Mouse (Mus musculus) neural tube, embryonic 13.5 days (tissue): ENCODE results near the gene Inpp5a. TPM values are rescaled to one million over a fixed set of nuclear protein-coding genes. Genes with fewer than 3 reads are reported as not detected.

Source experiments
- ATAC-seq: fragments of 200-750 bp; cut with Nextera tagmentation; 2 replicates; pipeline ENCODE4 v1.8.0; 2017; ENCODE audit warnings: low read depth, mild to moderate bottlenecking, moderate TSS enrichment, moderate library complexity
- H3K27ac ChIP-seq: fragments of 300-500 bp; sonication (generic); replicated peaks from 2 replicates; pipeline ENCODE4 v1.5.1; 2015; ENCODE audit warnings: moderate library complexity, mild to moderate bottlenecking, inconsistent platforms
- H3K27me3 ChIP-seq: fragments of 300-500 bp; sonication (generic); 2 replicates; pipeline ENCODE4 v1.6.1; 2015; ENCODE audit warnings: mild to moderate bottlenecking, inconsistent platforms
- H3K36me3 ChIP-seq: fragments of 300-500 bp; sonication (generic); 2 replicates; pipeline ENCODE4 v1.6.1; 2015; ENCODE audit warnings: mild to moderate bottlenecking, inconsistent platforms
- H3K4me1 ChIP-seq: fragments of 300-500 bp; sonication (generic); replicated peaks from 2 replicates; pipeline ENCODE4 v1.6.1; 2015; ENCODE audit warnings: inconsistent platforms
- H3K4me2 ChIP-seq: fragments of 300-500 bp; sonication (generic); 2 replicates; pipeline ENCODE4 v1.6.1; 2015; ENCODE audit warnings: inconsistent platforms, mild to moderate bottlenecking, moderate library complexity
- H3K4me3 ChIP-seq: fragments of 300-500 bp; sonication (generic); 2 replicates; pipeline ENCODE4 v1.5.1; 2015; ENCODE audit warnings: mild to moderate bottlenecking, inconsistent platforms
- H3K9ac ChIP-seq: fragments of 300-500 bp; sonication (generic); 2 replicates; pipeline ENCODE4 v1.6.1; 2015; ENCODE audit warnings: moderate library complexity, mild to moderate bottlenecking, inconsistent platforms
- H3K9me3 ChIP-seq: fragments of 300-500 bp; sonication (generic); 2 replicates; pipeline ENCODE4 v1.6.1; 2016; ENCODE audit warnings: inconsistent platforms
- WGBS: fragments of 180-500 bp; shearing (Covaris S2); methylation state at CpG from one replicate; pipeline ENCODE4 v1.1.7; 2015; 5-methylcytosine and 5-hydroxymethylcytosine counted together
- polyA plus RNA-seq: library from polyadenylated mRNA; unstranded; fragments of >200 nt; fragmentation: Nextera tagmentation; extraction: Ambion mirVana; gene quantifications from 2 replicates; pipeline ENCODE4 v1.2.1, GENCODE M21; 2015

Inpp5a gene
- polyA plus RNA-seq, 1 experiment from 2014 or later, result 17.6 TPM

DNA sequence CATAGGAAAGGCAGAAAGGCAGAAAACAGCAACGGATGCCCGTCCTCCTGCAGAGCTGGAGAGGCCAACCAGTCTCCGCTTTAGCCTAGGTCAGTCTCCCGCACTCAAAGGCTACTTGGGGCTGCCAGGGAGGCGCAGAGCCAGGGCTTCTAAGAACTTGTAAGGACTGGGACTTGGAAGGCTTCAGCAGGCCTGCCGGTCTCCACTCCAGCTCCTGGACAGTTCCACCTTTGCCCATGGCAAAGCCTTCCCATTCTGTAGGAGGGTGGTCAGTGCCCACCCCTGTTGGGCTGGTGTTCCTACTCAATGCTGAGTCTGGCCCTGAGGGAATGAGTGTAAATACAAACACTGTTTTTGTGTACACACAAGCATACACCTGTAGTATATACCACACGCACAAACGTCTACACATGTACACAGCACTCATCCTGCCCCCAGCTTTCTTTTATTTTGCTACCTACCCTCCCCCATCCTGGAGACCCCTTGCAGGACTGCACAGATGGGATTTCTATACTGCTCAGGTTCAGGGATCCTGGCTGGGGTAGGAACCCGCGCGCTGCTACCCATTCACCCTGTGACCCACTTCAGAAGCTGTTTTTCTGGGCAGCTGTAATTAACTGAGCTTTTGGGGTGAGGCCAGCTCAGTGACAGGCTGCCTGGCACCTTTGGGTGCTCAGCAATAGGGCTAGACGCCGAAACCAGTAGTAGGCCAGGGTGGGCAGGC is 25.5 kb upstream of the Inpp5a start:
- no peak overlapping the region for H3K4me3 ChIP-seq
- H3K36me3 ChIP-seq, result no peaks in the 10 kb centered on the region
- no peak for ATAC-seq
- peaks cover 38% of the 10 kb centered on the region for H3K4me1 ChIP-seq
- H3K27me3 ChIP-seq, result no peaks in the 10 kb centered on the region
- H3K9ac ChIP-seq, result no peak overlapping the region
- no peaks in the 10 kb centered on the region for H3K9me3 ChIP-seq
- peak overlapping the region; percentile 25; the same call in 1 of the 2 replicates for H3K4me2 ChIP-seq
- 58% methylated on average over 13 of the region's 13 CpGs for WGBS
- H3K27ac ChIP-seq, result peak overlapping the region; percentile 43; the same call in 1 of the 2 replicates

DNA sequence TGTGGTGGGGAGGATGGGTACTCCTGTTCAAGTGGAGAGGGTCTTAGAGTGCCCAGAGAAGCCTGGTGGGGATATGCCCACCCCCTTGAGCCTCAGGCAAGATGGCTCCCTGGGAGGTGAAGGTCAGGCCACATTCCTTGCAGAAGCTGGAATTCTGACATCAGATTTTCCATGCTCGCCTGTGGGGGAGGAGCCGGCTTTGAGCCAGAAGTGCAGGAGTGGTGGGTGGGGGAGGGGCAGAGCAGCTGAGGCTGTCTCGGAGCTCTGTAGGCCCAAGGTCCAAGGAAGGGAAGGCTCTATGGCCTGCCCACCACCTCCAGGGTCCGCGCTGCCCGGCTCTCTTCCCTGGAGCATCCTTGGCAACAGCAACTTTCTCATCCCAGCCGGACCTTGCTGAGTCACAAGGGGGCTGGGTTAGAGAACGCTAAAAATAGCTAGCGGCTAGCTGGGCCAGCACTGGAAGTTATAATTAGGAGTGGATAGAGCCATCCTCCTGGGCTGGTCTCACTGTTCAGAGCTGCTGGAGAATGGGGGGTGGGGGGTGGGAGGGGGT is 24.8 kb upstream of the Inpp5a start:
- H3K4me3 ChIP-seq, result no peak overlapping the region
- no peaks in the 10 kb centered on the region for H3K27me3 ChIP-seq
- H3K36me3 ChIP-seq, result no peaks in the 10 kb centered on the region
- peaks cover 43% of the 10 kb centered on the region for H3K4me1 ChIP-seq
- no peaks in the 10 kb centered on the region for H3K9me3 ChIP-seq
- peak overlapping the region; percentile 25 for H3K4me2 ChIP-seq
- H3K27ac ChIP-seq, result peak overlapping the region; percentile 43; the same call in 1 of the 2 replicates
- WGBS, result 7% methylated on average over 9 of the region's 9 CpGs
- peak; percentile 68 for ATAC-seq
- H3K9ac ChIP-seq, result no peak overlapping the region

DNA sequence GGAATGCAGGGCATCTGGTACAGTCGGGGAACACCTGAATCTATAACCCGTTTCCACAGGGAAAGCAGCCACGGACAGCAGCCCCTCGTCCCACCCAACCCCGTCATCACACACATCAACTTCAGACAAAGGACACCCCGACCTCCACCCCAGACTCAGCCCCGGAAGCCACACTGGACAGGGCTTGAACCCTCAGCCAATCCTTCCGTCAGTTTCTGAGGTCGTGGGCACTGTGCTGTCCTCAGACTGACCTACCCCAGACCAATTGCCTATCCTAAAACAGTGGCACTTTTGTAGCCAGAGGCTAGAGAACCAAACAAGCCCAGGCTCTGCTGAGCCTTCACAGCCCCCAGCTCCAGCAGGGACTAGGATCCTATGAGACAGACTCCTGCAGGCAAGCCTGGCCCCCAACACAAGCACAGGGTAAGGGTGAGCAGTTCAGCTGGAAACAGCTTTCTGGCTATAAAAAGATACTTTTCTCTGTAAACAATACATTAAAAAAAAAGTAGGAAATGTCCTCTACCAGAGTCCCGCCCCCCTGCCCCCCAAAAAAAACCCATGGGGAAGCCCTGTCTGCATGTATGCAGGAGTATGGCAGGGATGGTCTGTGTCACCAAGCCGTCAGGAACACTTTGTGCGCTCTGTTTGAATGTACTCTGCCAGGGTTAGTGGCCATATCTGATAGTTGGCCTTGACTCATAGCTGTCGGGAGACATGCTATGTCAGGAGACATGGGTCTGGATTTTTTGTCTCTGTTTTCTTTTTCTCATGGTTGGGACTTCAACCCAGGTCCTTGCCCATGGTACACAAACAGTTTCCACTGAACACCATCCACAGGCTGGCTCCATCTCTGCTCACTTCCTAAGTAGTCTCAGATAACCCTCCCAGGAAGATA is 23.7 kb upstream of the Inpp5a start:
- WGBS, result 79% methylated on average over 13 of the region's 13 CpGs
- no peak for ATAC-seq
- Histone ChIP-seq H3K36me3 (no peaks in the 10 kb centered on the region), H3K9ac (no peak overlapping the region), H3K27me3 (no peaks in the 10 kb centered on the region), H3K27ac (0 out of 2 replicates have a peak overlapping the region, but pooled peaks have one; percentile 43), H3K9me3 (no peaks in the 10 kb centered on the region), H3K4me2 (no peak overlapping the region), H3K4me3 (no peak overlapping the region), H3K4me1 (peaks cover 43% of the 10 kb centered on the region)

DNA sequence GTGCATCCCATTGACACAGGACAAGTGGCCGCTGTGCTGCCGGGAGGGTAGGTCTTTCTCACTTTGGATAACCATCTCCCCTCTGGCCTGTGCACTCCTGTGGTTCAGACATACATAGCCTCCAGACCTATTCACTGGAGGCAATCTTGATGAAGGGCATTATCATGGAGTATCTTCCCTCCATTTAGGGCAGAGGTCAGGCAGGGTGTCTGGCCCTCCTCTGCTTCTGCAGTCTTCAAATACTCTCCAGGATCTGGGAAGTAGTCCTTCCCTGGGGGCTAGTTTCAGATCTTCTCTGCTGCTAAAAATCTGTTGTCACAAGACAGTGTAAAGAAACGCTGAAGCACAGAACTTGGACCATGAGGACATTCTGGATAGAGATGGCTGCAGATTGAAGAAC is 22.8 kb upstream of the Inpp5a start:
- Histone ChIP-seq H3K27me3 (no peaks in the 10 kb centered on the region), H3K4me3 (no peak overlapping the region), H3K4me2 (no peak overlapping the region), H3K9ac (no peak overlapping the region), H3K27ac (no peak overlapping the region), H3K4me1 (peaks cover 43% of the 10 kb centered on the region), H3K36me3 (no peaks in the 10 kb centered on the region), H3K9me3 (no peaks in the 10 kb centered on the region)
- 88% methylated on average over 3 of the region's 3 CpGs for WGBS
- ATAC-seq, result no peak

DNA sequence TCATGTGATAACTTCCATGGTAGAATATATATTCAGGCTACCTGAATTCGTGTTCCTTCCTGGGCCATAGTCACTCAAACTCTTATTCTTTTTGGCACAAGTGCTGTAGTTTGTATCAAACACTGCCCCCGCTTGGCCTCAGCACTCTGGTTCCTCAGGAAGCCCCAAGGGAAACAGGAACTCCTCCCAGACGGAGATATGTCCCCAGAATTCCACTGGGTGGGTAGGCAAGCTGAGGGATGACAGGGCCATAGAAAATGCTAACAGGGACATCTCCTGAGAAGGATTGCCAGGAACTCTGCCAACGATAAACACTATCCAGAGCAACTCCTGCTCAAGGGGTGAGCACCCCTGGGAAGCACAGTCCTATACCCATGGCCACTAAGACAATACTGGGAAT is 22.4 kb upstream of the Inpp5a start:
- peaks cover 43% of the 10 kb centered on the region for H3K4me1 ChIP-seq
- whole genome bisulfite sequencing, result 72% methylated on average over 4 of the region's 4 CpGs
- H3K4me3 ChIP-seq, result no peak overlapping the region
- H3K4me2 ChIP-seq, result no peak overlapping the region
- H3K27me3 ChIP-seq, result no peaks in the 10 kb centered on the region
- no peak overlapping the region for H3K27ac ChIP-seq
- no peaks in the 10 kb centered on the region for H3K36me3 ChIP-seq
- H3K9ac ChIP-seq, result no peak overlapping the region
- ATAC-seq, result no peak
- H3K9me3 ChIP-seq, result no peaks in the 10 kb centered on the region

DNA sequence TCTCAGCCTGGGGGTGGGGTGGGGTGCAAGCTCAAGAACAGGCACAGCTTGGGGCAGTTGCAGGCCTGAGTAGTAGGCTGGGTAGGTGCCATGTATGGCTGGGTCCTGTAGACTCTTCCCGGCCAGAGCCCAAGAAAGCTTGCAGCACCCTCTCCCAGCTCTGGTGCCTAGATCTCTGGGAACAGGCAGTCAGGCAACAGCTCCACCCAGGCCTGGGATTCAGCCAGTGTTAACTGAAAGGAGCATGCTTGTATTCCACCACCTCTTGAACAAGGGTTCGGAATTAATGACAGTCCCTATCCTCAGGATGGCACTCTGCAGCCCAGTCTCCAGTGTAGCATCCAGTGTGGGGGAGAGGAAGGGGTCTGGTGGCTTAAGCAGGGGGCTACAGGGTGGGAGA is 20.7 kb upstream of the Inpp5a start:
- WGBS, result 87% methylated on average over 2 of the region's 2 CpGs
- H3K27ac ChIP-seq, result 0 out of 2 replicates have a peak overlapping the region, but pooled peaks have one; percentile 52
- no peak overlapping the region for H3K4me3 ChIP-seq
- no peaks in the 10 kb centered on the region for H3K36me3 ChIP-seq
- no peak overlapping the region for H3K4me2 ChIP-seq
- no peaks in the 10 kb centered on the region for H3K27me3 ChIP-seq
- no peak for ATAC-seq
- H3K4me1 ChIP-seq, result peaks cover 32% of the 10 kb centered on the region
- no peak overlapping the region for H3K9ac ChIP-seq
- H3K9me3 ChIP-seq, result no peaks in the 10 kb centered on the region

DNA sequence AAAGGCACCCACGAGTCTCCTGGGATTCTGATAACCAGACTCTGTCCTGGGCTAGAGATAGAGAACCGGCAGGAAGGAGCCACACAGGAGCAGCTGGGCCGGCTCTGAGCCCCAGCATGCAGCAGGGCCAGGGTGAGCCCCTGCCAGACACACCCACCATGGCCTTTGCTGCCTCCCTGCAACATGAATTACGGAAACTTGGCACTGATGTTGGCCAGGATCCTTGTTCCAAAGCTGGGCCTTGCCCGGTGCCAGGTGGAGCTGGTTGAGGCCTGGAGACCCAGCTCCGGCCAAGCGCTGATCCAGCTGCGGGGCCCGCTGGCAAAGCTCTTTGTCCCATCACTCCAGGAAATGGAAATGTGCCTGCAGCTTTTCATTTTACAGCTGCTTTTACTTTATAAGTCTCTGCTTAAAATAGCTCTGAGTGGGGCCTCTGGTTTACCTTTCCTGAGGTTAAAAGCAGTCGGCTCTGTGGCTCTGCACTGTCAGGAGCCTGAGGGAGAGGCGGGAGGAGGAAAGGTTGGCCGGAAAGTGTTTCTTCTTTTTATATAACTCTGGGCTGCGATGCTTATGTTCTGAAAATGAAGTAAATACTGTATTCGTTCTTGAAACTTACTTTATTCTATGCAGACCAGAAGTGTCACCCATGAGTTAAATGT is 20.1 kb upstream of the Inpp5a start:
- H3K4me1 ChIP-seq, result peaks cover 25% of the 10 kb centered on the region
- no peak overlapping the region for H3K9ac ChIP-seq
- H3K27me3 ChIP-seq, result no peaks in the 10 kb centered on the region
- no peak overlapping the region for H3K4me2 ChIP-seq
- H3K4me3 ChIP-seq, result no peak overlapping the region
- no peaks in the 10 kb centered on the region for H3K36me3 ChIP-seq
- peak overlapping the region; percentile 52; the same call in 1 of the 2 replicates for H3K27ac ChIP-seq
- ATAC-seq, result no peak
- 70% methylated on average over 14 of the region's 14 CpGs for WGBS
- H3K9me3 ChIP-seq, result no peaks in the 10 kb centered on the region

DNA sequence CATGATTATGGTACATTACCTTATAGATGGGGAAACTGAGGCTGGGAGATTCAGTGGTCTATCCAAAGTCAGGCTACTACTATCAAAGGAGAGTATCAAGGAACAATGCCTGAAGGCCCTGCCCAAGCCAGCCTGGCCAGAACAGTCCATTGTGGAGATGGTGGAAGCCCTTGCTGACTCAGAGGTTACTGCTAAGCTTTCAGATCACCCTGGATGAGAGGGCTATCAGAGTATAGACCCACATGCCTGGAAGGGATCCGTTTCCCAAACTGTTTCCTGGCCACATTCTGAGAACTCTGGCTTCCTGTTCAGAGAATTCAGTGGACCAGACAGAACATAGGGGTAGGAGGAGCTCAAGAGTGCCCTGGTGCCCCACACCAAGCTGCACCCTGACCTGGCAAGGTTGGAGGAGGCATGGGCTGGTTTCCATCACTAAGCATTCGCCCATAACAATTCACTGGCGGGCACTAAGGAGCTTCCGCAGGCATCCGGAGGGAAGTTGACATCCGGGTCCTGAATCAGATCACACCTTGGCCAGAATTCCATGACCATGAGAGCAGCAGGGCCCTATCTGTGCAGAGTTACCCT is 19.3 kb upstream of the Inpp5a start:
- WGBS, result 85% methylated on average over 6 of the region's 6 CpGs
- ATAC-seq, result no peak
- H3K36me3 ChIP-seq, result no peaks in the 10 kb centered on the region
- H3K4me3 ChIP-seq, result no peak overlapping the region
- no peaks in the 10 kb centered on the region for H3K9me3 ChIP-seq
- H3K27ac ChIP-seq, result no peak overlapping the region
- H3K4me1 ChIP-seq, result peaks cover 18% of the 10 kb centered on the region
- no peak overlapping the region for H3K4me2 ChIP-seq
- no peaks in the 10 kb centered on the region for H3K27me3 ChIP-seq
- no peak overlapping the region for H3K9ac ChIP-seq

DNA sequence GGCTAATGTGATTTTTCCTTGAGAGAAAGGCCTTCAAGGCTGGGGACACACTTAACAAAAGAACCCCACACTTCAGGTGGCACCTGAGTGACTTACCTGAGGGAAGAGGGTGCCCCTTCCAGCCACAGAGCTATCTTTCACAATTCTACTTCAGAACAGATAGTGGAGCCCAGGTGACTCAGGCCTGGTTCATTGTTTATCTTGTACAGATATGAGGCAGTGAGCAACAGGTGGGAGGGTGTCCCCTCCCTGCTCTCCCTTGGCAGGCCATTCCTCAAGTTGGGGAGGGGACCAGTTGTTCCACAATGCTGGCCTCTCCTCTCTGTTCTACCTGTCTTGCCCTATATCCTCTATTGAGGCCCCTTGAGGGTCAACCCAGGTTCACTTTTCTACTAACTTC is 17.5 kb upstream of the Inpp5a start:
- no peak overlapping the region for H3K4me2 ChIP-seq
- H3K4me1 ChIP-seq, result peaks cover 10% of the 10 kb centered on the region
- H3K27me3 ChIP-seq, result no peaks in the 10 kb centered on the region
- H3K36me3 ChIP-seq, result no peaks in the 10 kb centered on the region
- H3K9ac ChIP-seq, result no peak overlapping the region
- no peak for ATAC-seq
- no peak overlapping the region for H3K27ac ChIP-seq
- no peak overlapping the region for H3K4me3 ChIP-seq
- H3K9me3 ChIP-seq, result no peaks in the 10 kb centered on the region

DNA sequence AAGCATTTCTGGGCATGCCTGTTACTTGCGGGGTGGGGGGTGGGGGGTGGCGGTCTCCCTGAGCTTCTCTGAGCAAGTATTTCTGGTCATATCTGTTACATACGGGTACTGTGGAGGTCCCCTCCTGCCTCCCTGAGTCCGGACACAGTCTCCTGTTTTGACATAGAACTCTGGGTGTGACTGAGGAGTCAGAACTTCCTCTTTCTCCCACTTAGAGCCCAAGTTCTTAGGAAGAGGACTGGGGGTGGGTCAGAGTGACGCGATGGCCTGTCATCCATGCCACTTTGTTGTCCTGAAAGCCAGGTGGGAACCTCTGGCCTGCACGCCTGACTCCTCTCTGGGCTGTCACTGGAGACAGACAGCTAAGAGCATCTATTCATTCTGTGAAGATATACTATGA is 11.5 kb upstream of the Inpp5a start:
- Histone ChIP-seq H3K4me1 (no peaks in the 10 kb centered on the region), H3K36me3 (no peaks in the 10 kb centered on the region), H3K9ac (no peak overlapping the region), H3K4me2 (no peak overlapping the region), H3K27me3 (no peaks in the 10 kb centered on the region), H3K9me3 (no peaks in the 10 kb centered on the region), H3K27ac (no peak overlapping the region), H3K4me3 (no peak overlapping the region)
- no peak for ATAC-seq
- WGBS, result 84% methylated on average over 7 of the region's 7 CpGs

DNA sequence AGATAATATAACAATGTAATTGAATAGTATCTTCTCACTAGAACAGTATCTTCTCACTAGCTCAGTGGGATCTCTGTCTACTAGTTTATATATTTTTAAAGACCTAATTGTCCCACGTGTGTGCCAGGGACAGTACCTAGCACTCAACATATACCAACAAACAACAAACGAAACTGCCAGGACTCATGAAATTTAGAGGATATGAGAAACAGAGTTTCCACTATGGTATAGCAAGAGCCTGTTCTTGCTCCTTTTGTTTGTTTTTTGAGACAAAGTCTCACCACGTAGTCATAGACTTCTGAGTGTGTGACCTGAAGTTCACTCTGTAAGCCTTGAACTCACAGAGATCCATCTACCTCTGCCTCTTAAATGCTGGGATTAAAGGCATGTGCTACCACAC is 10.6 kb upstream of the Inpp5a start:
- no peak for ATAC-seq
- Histone ChIP-seq H3K4me3 (no peak overlapping the region), H3K4me1 (no peaks in the 10 kb centered on the region), H3K4me2 (no peak overlapping the region), H3K27ac (no peak overlapping the region), H3K9me3 (no peaks in the 10 kb centered on the region), H3K27me3 (no peaks in the 10 kb centered on the region), H3K9ac (no peak overlapping the region), H3K36me3 (no peaks in the 10 kb centered on the region)
- 92% methylated on average over 3 of the region's 3 CpGs for WGBS
